Mouse (Mus musculus) megakaryocyte-erythroid progenitor cell, adult 5-6 weeks (primary cell): Measurements from ENCODE around the gene Ms4a12. TPM values are rescaled to one million over a fixed set of nuclear protein-coding genes. Genes with fewer than 3 reads are reported as not detected.

ENCODE experiments used
- total RNA-seq, 2 experiments: library from RNA; stranded (forward) in 1 of 2; stranded (reverse) in 1 of 2; fragments of 200-1000, 215-1000 nt in 1 of 2; fragments of >200 nt in 1 of 2; fragmentation: Nextera tagmentation in 1 of 2; gene quantifications; 2 replicates each; pipeline ENCODE4 v1.2.3; 2014 to 2017

Ms4a12 gene
- total RNA-seq, 2 experiments from 2014 or later, result not detected

Other genes starting within 250 kb of the Ms4a12 start
- not detected in 2 replicates for gene Ms4a15, start 239.2 kb downstream of the Ms4a12 start, total RNA-seq (2014; fragmentation: Nextera tagmentation)
- gene Ms4a15, start 239.2 kb downstream of the Ms4a12 start, total RNA-seq (2017), result not detected in 2 replicates
- not detected in 2 replicates for gene Ms4a18, start 214.4 kb downstream of the Ms4a12 start, total RNA-seq (2014; fragmentation: Nextera tagmentation)
- not detected in 2 replicates for gene Ms4a18, start 214.4 kb downstream of the Ms4a12 start, total RNA-seq (2017)
- gene Ms4a8a, start 151.3 kb downstream of the Ms4a12 start, total RNA-seq (2014; fragmentation: Nextera tagmentation), result not detected in 2 replicates
- not detected in 2 replicates for gene Ms4a8a, start 151.3 kb downstream of the Ms4a12 start, total RNA-seq (2017)
- gene 1700017D01Rik, start 101.6 kb downstream of the Ms4a12 start, total RNA-seq (2014; fragmentation: Nextera tagmentation), result not detected in 2 replicates
- not detected in 2 replicates for gene 1700017D01Rik, start 101.6 kb downstream of the Ms4a12 start, total RNA-seq (2017)
- not detected in 2 replicates for gene 1700025F22Rik, start 67.1 kb downstream of the Ms4a12 start, total RNA-seq (2014; fragmentation: Nextera tagmentation)
- gene 1700025F22Rik, start 67.1 kb downstream of the Ms4a12 start, total RNA-seq (2017), result not detected in 2 replicates
- gene Ms4a13, start 35.7 kb downstream of the Ms4a12 start, total RNA-seq (2014; fragmentation: Nextera tagmentation), result not detected in 2 replicates
- gene Ms4a13, start 35.7 kb downstream of the Ms4a12 start, total RNA-seq (2017), result not detected in 2 replicates
- gene Ms4a1, start 33.8 kb upstream of the Ms4a12 start, total RNA-seq (2014; fragmentation: Nextera tagmentation), result 3.3 TPM in 1 of 2 replicates, not detected in the other
- gene Ms4a1, start 33.8 kb upstream of the Ms4a12 start, total RNA-seq (2017), result not detected in 2 replicates
- gene Ms4a5, start 51.4 kb upstream of the Ms4a12 start, total RNA-seq (2014; fragmentation: Nextera tagmentation), result not detected in 2 replicates
- gene Ms4a5, start 51.4 kb upstream of the Ms4a12 start, total RNA-seq (2017), result not detected in 2 replicates
- gene Ms4a14, start 82.0 kb upstream of the Ms4a12 start, total RNA-seq (2014; fragmentation: Nextera tagmentation), result not detected in 2 replicates
- gene Ms4a14, start 82.0 kb upstream of the Ms4a12 start, total RNA-seq (2017), result not detected in 2 replicates
- not detected in 2 replicates for gene Ms4a7, start 103.7 kb upstream of the Ms4a12 start, total RNA-seq (2014; fragmentation: Nextera tagmentation)
- gene Ms4a7, start 103.7 kb upstream of the Ms4a12 start, total RNA-seq (2017), result not detected in 2 replicates
- not detected in 2 replicates for gene Ms4a4a, start 143.1 kb upstream of the Ms4a12 start, total RNA-seq (2014; fragmentation: Nextera tagmentation)
- not detected in 2 replicates for gene Ms4a4a, start 143.1 kb upstream of the Ms4a12 start, total RNA-seq (2017)
- not detected in 2 replicates for gene Ms4a4c, start 172.3 kb upstream of the Ms4a12 start, total RNA-seq (2014; fragmentation: Nextera tagmentation)
- gene Ms4a4c, start 172.3 kb upstream of the Ms4a12 start, total RNA-seq (2017), result not detected in 2 replicates
- gene Ms4a4b, start 211.1 kb upstream of the Ms4a12 start, total RNA-seq (2014; fragmentation: Nextera tagmentation), result 2.6 and 17.3 TPM in 2 replicates
- gene Ms4a4b, start 211.1 kb upstream of the Ms4a12 start, total RNA-seq (2017), result 14.1 TPM in 1 of 2 replicates, not detected in the other
- 1.3 TPM in 1 of 2 replicates, not detected in the other for gene Ms4a6c, start 236.9 kb upstream of the Ms4a12 start, total RNA-seq (2014; fragmentation: Nextera tagmentation)
- gene Ms4a6c, start 236.9 kb upstream of the Ms4a12 start, total RNA-seq (2017), result 0.85 and 4.3 TPM in 2 replicates